Mouse (Mus musculus) cortical plate, adult 2 months (tissue): ENCODE measurements around the gene D630003M21Rik. TPM values are rescaled to one million over a fixed set of nuclear protein-coding genes. Genes with fewer than 3 reads are reported as not detected.
A peak's percentile ranks its signal among the peaks of the same experiment; 100 is the strongest.

Source experiments
- H3K27ac ChIP-seq: fragments of 200-500 bp; 2 replicates; pipeline ENCODE4 v1.5.1; 2012; ENCODE audit warnings: low read length, control low read depth, inconsistent platforms; ENCODE audit not compliant: insufficient read depth
- H3K4me1 ChIP-seq: fragments of 200-500 bp; 2 replicates; pipeline ENCODE4 v1.6.1; 2011; ENCODE audit warnings: low read length; ENCODE audit not compliant: control insufficient read depth, insufficient read depth
- H3K4me3 ChIP-seq: fragments of 200-500 bp; 2 replicates; pipeline ENCODE4 v1.5.1; 2011; ENCODE audit warnings: mild to moderate bottlenecking, low read length, control low read depth; ENCODE audit not compliant: insufficient read depth
- CTCF ChIP-seq: fragments of 200-500 bp; IDR thresholded peaks from 2 replicates; pipeline ENCODE4 v1.5.1; 2011; ENCODE audit warnings: mild to moderate bottlenecking, control low read depth, low read length; ENCODE audit not compliant: insufficient read depth; ENCODE audit errors: extremely low read depth
- POLR2A ChIP-seq: fragments of 200-500 bp; IDR thresholded peaks from 2 replicates; pipeline ENCODE4 v1.6.1; 2011; ENCODE audit warnings: mild to moderate bottlenecking, low read length, control low read depth; ENCODE audit not compliant: insufficient read depth; ENCODE audit errors: extremely low read depth
- polyA plus RNA-seq: library from polyadenylated mRNA; depleted of rRNA; stranded (reverse); fragments of >200 nt; gene quantifications from 2 replicates; pipeline ENCODE4 v1.2.3, GENCODE M21; 2012

Gene D630003M21Rik
- polyA plus RNA-seq, 1 experiment, result 3.9 TPM

GRCm38 (mm10) chr2:158203686-158204085 is 25.3 kb downstream of the D630003M21Rik start:
- H3K27ac ChIP-seq, result no peak overlapping the region
- no peak overlapping the region for H3K4me3 ChIP-seq
- H3K4me1 ChIP-seq, result no peaks in the 10 kb centered on the region
- TF ChIP-seq CTCF, result no peak
- no peak for TF ChIP-seq POLR2A

GRCm38 (mm10) chr2:158199281-158199680 is 29.7 kb downstream of the D630003M21Rik start:
- Histone ChIP-seq H3K27ac (no peak overlapping the region), H3K4me3 (no peak overlapping the region), H3K4me1 (no peaks in the 10 kb centered on the region)
- TF ChIP-seq CTCF (no peak), POLR2A (no peak)

GRCm38 (mm10) chr2:158198861-158199260 is 30.2 kb downstream of the D630003M21Rik start:
- Histone ChIP-seq H3K4me3 (no peak overlapping the region), H3K4me1 (no peaks in the 10 kb centered on the region), H3K27ac (no peak overlapping the region)
- TF ChIP-seq CTCF, result no peak
- TF ChIP-seq POLR2A, result no peak

- no peak for TF ChIP-seq POLR2A
- TF ChIP-seq CTCF, result no peak
- Histone ChIP-seq H3K27ac (no peak overlapping the region), H3K4me3 (no peak overlapping the region), H3K4me1 (no peaks in the 10 kb centered on the region)
These were observed 31.1 kb downstream of the D630003M21Rik start for GRCm38 (mm10) chr2:158197971-158198370.

GRCm38 (mm10) chr2:158194945-158195640 is 33.9 kb downstream of the D630003M21Rik start:
- no peak for TF ChIP-seq POLR2A
- TF ChIP-seq CTCF, result peak; percentile 79
- H3K4me3 ChIP-seq, result no peak overlapping the region
- H3K27ac ChIP-seq, result no peak overlapping the region

GRCm38 (mm10) chr2:158193611-158194336 is 35.2 kb downstream of the D630003M21Rik start:
- no peak for TF ChIP-seq CTCF
- H3K4me1 ChIP-seq, result no peaks in the 10 kb centered on the region
- no peak overlapping the region for H3K4me3 ChIP-seq
- H3K27ac ChIP-seq, result no peak overlapping the region

More at GRCm38 (mm10) chr2:158194945-158195640, 33.9 kb downstream of the D630003M21Rik start:
- no peaks in the 10 kb centered on the region for H3K4me1 ChIP-seq

GRCm38 (mm10) chr2:158191098-158191497 is 37.9 kb downstream of the D630003M21Rik start:
- Histone ChIP-seq H3K27ac (no peak overlapping the region), H3K4me3 (no peak overlapping the region), H3K4me1 (no peaks in the 10 kb centered on the region)
- TF ChIP-seq CTCF, result no peak
- TF ChIP-seq POLR2A, result no peak

- Histone ChIP-seq H3K4me1 (no peaks in the 10 kb centered on the region), H3K4me3 (no peak overlapping the region), H3K27ac (no peak overlapping the region)
- TF ChIP-seq POLR2A, result no peak
- TF ChIP-seq CTCF, result no peak
These were observed 39.6 kb downstream of the D630003M21Rik start for GRCm38 (mm10) chr2:158189451-158189850.

- no peak for TF ChIP-seq CTCF
- TF ChIP-seq POLR2A, result no peak
- H3K4me1 ChIP-seq, result no peaks in the 10 kb centered on the region
- H3K27ac ChIP-seq, result no peak overlapping the region
- H3K4me3 ChIP-seq, result no peak overlapping the region
These were observed 42.7 kb downstream of the D630003M21Rik start for GRCm38 (mm10) chr2:158186206-158186871.

- TF ChIP-seq POLR2A, result no peak
- TF ChIP-seq CTCF, result no peak
- Histone ChIP-seq H3K27ac (no peak overlapping the region), H3K4me1 (no peaks in the 10 kb centered on the region), H3K4me3 (no peak overlapping the region)
These were observed 45.8 kb downstream of the D630003M21Rik start for GRCm38 (mm10) chr2:158183266-158183665.
